Mouse (Mus musculus): ENCODE measurements around the gene Gmps. TPM values are rescaled to one million over a fixed set of nuclear protein-coding genes. Genes with fewer than 3 reads are reported as not detected.

The Gmps gene
- polyA plus RNA-seq, 1 experiment from 2014 or later = 77.4 TPM

DNA sequence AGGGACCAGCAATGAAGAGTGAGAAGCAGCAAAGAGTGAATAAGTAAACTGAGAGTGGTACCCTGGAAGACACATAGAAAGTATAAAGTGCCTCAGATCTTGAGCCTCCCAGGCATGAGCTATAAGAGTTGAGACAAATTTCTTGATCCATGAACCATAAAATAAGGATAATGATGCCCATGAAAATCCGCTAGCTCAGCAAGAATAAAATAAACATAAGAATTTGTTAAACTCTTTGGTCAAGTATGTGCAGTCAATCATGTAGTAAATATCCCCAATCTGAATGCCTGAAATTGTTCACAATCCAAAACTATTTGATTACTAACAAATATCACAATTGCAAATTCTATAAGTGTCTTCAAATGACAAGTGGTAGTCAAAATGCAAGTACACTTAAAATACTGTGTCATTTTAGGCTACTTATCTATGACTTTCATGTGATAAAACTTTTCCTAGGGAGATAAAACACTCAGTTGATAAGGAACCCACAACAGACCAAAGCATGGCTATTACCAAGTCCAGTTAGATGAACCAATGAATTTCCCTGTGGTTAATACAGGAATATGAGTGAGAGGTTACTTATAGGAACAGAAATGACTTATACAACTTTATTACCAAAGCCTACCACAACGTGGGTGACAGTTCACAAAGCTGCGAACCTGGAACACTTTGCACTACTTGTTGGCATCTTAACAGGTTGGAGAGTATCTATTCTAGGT lies 13.0 kb downstream of the Gmps start:
- H3K4me1 ChIP-seq = no peaks in the 10 kb centered on the region
- no peak for DNase-seq (ENCODE audit: low spot score)
- no peak overlapping the region for H3K4me3 ChIP-seq
- no peaks in the 10 kb centered on the region for H3K9me3 ChIP-seq (replicated peaks)
- no peak overlapping the region for H3K27ac ChIP-seq (replicated peaks)
- WGBS = 96% methylated on average over 3 of the region's 3 CpGs
- peaks cover 97% of the 10 kb centered on the region for H3K36me3 ChIP-seq
- H3K27me3 ChIP-seq (ENCODE audit: low read depth, poor library complexity, severe bottlenecking) = no peaks in the 10 kb centered on the region

DNA sequence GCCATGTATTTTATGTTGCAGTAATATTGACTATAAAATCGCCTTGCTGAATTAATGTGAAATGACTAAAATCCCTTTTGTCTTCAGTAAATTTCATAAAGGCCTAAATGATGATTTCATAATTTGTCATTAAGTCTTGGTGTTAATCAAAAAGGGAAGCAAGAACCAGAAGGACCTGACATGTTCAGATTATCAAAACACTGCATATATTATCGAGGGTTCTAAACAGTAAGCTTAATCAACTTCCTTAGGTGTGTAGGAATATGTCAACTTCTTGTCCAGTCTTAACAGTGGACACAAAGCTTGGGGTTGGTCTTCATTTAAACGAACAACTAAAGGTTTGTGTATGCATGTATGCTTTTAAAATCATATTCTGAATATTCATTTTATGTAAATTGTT lies 45.5 kb downstream of the Gmps start:
- H3K36me3 ChIP-seq = peaks cover 50% of the 10 kb centered on the region
- H3K27ac ChIP-seq (replicated peaks) = no peak overlapping the region
- no peaks in the 10 kb centered on the region for H3K4me1 ChIP-seq
- DNase-seq (ENCODE audit: low spot score) = no peak
- H3K4me3 ChIP-seq = no peak overlapping the region
- H3K27me3 ChIP-seq (ENCODE audit: low read depth, poor library complexity, severe bottlenecking) = no peaks in the 10 kb centered on the region
- WGBS = 93% methylated on average over 3 of the region's 3 CpGs
- no peaks in the 10 kb centered on the region; the same call in 1 of the 2 replicates for H3K9me3 ChIP-seq (replicated peaks)

DNA sequence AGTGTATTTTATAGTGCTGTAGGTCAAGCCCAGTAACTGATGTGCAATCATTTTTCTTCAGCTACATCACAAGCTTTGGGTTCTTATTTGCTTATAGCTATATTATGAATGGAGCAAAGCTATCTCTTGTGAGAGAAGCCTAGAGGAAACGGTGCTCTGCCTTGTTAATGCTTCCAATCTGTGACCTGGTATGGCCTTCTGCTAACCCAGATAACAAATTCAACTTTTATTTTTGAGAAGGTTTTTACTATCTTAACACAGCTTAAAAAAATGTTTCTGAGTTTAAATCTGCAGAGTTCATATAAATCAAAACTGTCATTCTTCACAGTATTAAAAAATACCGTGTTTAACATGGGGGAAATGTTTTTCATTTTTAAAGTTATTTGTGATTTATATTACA lies 46.0 kb downstream of the Gmps start:
- 89% methylated on average over 2 of the region's 2 CpGs for WGBS

DNA sequence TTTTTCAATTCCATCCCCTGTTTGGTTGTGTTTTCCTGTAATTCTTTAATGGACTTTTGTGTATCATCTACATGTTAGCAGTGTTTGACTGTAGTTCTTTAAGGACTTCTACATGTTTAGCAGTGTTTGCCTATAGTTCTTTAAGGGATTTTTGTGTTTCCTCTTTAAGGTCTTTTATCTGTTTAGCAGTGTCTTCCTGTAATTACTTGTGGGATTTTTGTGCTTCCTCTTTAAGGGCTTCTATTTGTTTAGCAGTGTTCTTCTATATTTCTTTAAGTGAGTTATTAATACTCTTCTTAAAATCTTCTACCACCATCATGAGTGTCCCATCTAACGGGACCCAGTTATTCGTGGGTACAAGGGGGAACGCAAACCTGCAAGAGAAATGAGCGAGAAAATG lies 53.9 kb downstream of the Gmps start:
- no peaks in the 10 kb centered on the region for H3K4me1 ChIP-seq
- no peaks in the 10 kb centered on the region for H3K27me3 ChIP-seq (ENCODE audit: low read depth, poor library complexity, severe bottlenecking)
- no peak overlapping the region for H3K4me3 ChIP-seq
- H3K27ac ChIP-seq (replicated peaks) = no peak overlapping the region
- DNase-seq (ENCODE audit: low spot score) = no peak
- WGBS = 94% methylated on average over 4 of the region's 4 CpGs
- peaks cover 9% of the 10 kb centered on the region; the same call in 1 of the 2 replicates for H3K9me3 ChIP-seq (replicated peaks)
- H3K36me3 ChIP-seq = peaks cover 11% of the 10 kb centered on the region

More for the DNA sequence above, 46.0 kb downstream of the Gmps start:
- H3K9me3 ChIP-seq (replicated peaks) = no peaks in the 10 kb centered on the region; the same call in 1 of the 2 replicates
- no peak overlapping the region for H3K27ac ChIP-seq (replicated peaks)
- no peaks in the 10 kb centered on the region for H3K27me3 ChIP-seq (ENCODE audit: low read depth, poor library complexity, severe bottlenecking)
- H3K36me3 ChIP-seq = peaks cover 46% of the 10 kb centered on the region
- no peak overlapping the region for H3K4me3 ChIP-seq
- H3K4me1 ChIP-seq = no peaks in the 10 kb centered on the region
- DNase-seq (ENCODE audit: low spot score) = no peak

DNA sequence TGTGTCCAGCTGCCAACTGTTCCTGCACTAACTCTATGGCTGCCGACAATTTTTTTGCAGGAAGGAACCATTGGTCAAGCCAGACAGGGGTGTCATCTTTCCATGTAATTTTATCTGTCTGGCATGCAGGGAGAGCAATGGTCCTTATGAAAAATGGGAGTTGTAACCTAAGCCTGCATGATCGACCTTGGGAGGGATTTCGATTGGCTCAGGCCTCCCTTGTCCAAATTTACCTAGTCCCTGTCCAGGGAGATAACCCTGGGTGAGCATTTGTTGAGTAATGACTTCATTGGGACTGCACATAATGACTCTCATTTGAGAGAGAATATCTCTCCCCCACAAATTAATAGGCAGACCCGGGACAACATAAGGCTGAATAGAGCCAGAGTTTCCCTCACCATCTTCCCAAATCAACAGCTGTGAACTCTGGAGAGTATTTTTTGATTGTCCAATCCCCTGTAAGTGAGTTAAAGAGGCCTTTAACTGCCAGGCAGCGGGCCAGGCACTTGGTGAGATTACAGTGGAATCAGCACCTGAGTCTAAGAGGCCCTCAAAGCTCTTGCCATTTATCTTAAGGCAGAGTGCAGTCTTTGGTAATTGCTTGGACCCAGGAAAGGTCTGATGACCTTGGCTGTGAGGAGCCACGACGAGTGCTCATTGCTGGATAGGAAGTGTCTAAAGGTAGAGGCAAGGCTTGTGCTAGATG lies 62.4 kb downstream of the Gmps start:
- peaks cover 10% of the 10 kb centered on the region for H3K4me1 ChIP-seq

GRCm38 (mm10) chr3:64039818-64040784 lies 64.2 kb downstream of the Gmps start:
- Histone ChIP-seq H3K4me1 (peaks cover 10% of the 10 kb centered on the region), H3K4me3 (peak overlapping the region; percentile 50), H3K27ac (replicated peaks) (peak overlapping the region; percentile 79), H3K36me3 (no peaks in the 10 kb centered on the region), H3K27me3 (ENCODE audit: low read depth, poor library complexity, severe bottlenecking) (no peaks in the 10 kb centered on the region), H3K9me3 (replicated peaks) (no peaks in the 10 kb centered on the region)
- peak; percentile 90 for DNase-seq (ENCODE audit: low spot score)
- 10% methylated on average over 25 of the region's 25 CpGs for WGBS

More for the DNA sequence above, 62.4 kb downstream of the Gmps start:
- Histone ChIP-seq H3K4me3 (no peak overlapping the region), H3K9me3 (replicated peaks) (no peaks in the 10 kb centered on the region), H3K36me3 (no peaks in the 10 kb centered on the region), H3K27ac (replicated peaks) (no peak overlapping the region), H3K27me3 (ENCODE audit: low read depth, poor library complexity, severe bottlenecking) (no peaks in the 10 kb centered on the region)
- 88% methylated on average over 7 of the region's 7 CpGs for WGBS
- DNase-seq (ENCODE audit: low spot score) = no peak

Other genes with a start within 250 kb of the Gmps start
- gene Plch1, start 76.6 kb upstream of the Gmps start, polyA plus RNA-seq (2016; fragmentation: Nextera tagmentation; extraction: Ambion mirVana) = 27.5 and 33.1 TPM in 2 replicates
- 2.7 and 3.3 TPM in 2 replicates for gene E130311K13Rik, start 46.6 kb upstream of the Gmps start, polyA plus RNA-seq (2016; fragmentation: Nextera tagmentation; extraction: Ambion mirVana)
- 11.8 and 12.3 TPM in 2 replicates for gene Slc33a1, start 11.3 kb upstream of the Gmps start, polyA plus RNA-seq (2016; fragmentation: Nextera tagmentation; extraction: Ambion mirVana)
- 0.04 and 0.06 TPM in 2 replicates for gene Vmn2r1, start 105.4 kb downstream of the Gmps start, polyA plus RNA-seq (2016; fragmentation: Nextera tagmentation; extraction: Ambion mirVana)
- 0.05 TPM in 1 of 2 replicates, not detected in the other for gene Vmn2r2, start 165.8 kb downstream of the Gmps start, polyA plus RNA-seq (2016; fragmentation: Nextera tagmentation; extraction: Ambion mirVana)

Measured in midbrain, embryonic 10.5 days (tissue).